Mouse (Mus musculus) midbrain, embryonic 11.5 days (tissue): ENCODE data around the gene Col9a3. TPM values are rescaled to one million over a fixed set of nuclear protein-coding genes. Genes with fewer than 3 reads are reported as not detected.

ENCODE experiments used
- ATAC-seq: fragments of 200-750 bp; cut with Nextera tagmentation; 2 replicates; pipeline ENCODE4 v1.8.0; 2017; ENCODE audit warnings: moderate TSS enrichment, moderate library complexity; ENCODE audit not compliant: low FRiP score
- DNase-seq: peaks from one replicate; pipeline ENCODE4 v3.0.0; 2015; ENCODE audit warnings: low spot score; ENCODE audit errors: missing footprints
- H3K27ac ChIP-seq: fragments of 300-500 bp; sonication (generic); 2 replicates; pipeline ENCODE4 v1.5.1; 2014; ENCODE audit warnings: low read depth, low read length
- H3K27me3 ChIP-seq: fragments of 300-500 bp; sonication (generic); 2 replicates; pipeline ENCODE4 v1.6.1; 2014; ENCODE audit warnings: mild to moderate bottlenecking, low read length, moderate library complexity, mixed read lengths; ENCODE audit not compliant: control insufficient read depth, insufficient read depth
- H3K36me3 ChIP-seq: fragments of 300-500 bp; sonication (generic); 2 replicates; pipeline ENCODE4 v1.6.1; 2014; ENCODE audit warnings: mild to moderate bottlenecking, low read length, moderate library complexity, mixed read lengths; ENCODE audit not compliant: control insufficient read depth, insufficient read depth
- H3K4me1 ChIP-seq: fragments of 300-500 bp; sonication (generic); 2 replicates; pipeline ENCODE4 v1.6.1; 2014; ENCODE audit warnings: low read length; ENCODE audit not compliant: control insufficient read depth, insufficient read depth
- H3K4me2 ChIP-seq: fragments of 300-500 bp; sonication (generic); 2 replicates; pipeline ENCODE4 v1.6.1; 2014; ENCODE audit warnings: mild to moderate bottlenecking, moderate library complexity
- H3K4me3 ChIP-seq: fragments of 300-500 bp; sonication (generic); 2 replicates; pipeline ENCODE4 v1.5.1; 2014; ENCODE audit warnings: low read depth, low read length
- H3K9ac ChIP-seq: fragments of 300-500 bp; sonication (generic); 2 replicates; pipeline ENCODE4 v1.6.1; 2014; ENCODE audit warnings: low read length
- H3K9me3 ChIP-seq: fragments of 300-500 bp; sonication (generic); 2 replicates; pipeline ENCODE4 v1.6.1; 2016; ENCODE audit warnings: low read length; ENCODE audit not compliant: control insufficient read depth
- WGBS: fragments of 180-500 bp; shearing (Covaris S2); extraction: QIAGEN DNeasy Blood & Tissue Kit; methylation state at CpG from one replicate; pipeline ENCODE4 v1.1.7; 2014; 5-methylcytosine and 5-hydroxymethylcytosine counted together
- polyA plus RNA-seq: library from polyadenylated mRNA; unstranded; fragments of >200 nt; fragmentation: Nextera tagmentation; extraction: Ambion mirVana; gene quantifications from 2 replicates; pipeline ENCODE4 v1.2.1, GENCODE M21; 2014

The Col9a3 gene
- polyA plus RNA-seq, 1 experiment from 2014 or later, result 3.0 TPM

GRCm38 (mm10) chr2:180646841-180647240 lies 49.3 kb downstream of the Col9a3 start:
- no peak for ATAC-seq
- DNase-seq, result peak; percentile 12

DNA sequence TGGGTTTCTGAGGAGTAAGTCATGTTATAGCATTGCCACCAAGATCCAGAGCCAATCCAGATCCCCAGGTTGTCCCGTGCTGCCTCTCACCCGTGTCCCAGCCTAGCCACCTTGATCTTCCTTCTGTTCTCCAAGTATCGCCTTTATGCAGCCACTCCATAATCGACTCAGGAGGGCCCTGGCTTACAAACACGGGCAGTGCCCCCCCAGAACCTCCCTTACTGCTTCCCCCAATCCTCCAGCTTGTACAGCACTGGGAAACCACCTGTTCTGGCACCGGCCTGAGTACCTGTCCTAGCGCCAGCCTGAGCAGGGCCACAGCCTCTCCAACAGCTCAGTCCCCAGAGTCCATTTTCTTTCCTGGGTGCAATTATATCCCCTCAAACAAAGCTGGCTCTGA lies 57.1 kb downstream of the Col9a3 start:
- Histone ChIP-seq H3K27me3 (no peaks in the 10 kb centered on the region), H3K4me2 (no peak overlapping the region), H3K4me1 (peaks cover 4% of the 10 kb centered on the region; the same call in 1 of the 2 replicates), H3K27ac (no peak overlapping the region), H3K9me3 (no peaks in the 10 kb centered on the region), H3K4me3 (no peak overlapping the region), H3K9ac (no peak overlapping the region), H3K36me3 (no peaks in the 10 kb centered on the region)
- ATAC-seq (no peak), DNase-seq (peak; percentile 33)
- WGBS, result 86% methylated on average over 7 of the region's 7 CpGs

More at GRCm38 (mm10) chr2:180646841-180647240, 49.3 kb downstream of the Col9a3 start:
- H3K36me3 ChIP-seq, result no peaks in the 10 kb centered on the region
- H3K4me1 ChIP-seq, result no peaks in the 10 kb centered on the region
- no peak overlapping the region for H3K27ac ChIP-seq
- H3K4me3 ChIP-seq, result no peak overlapping the region
- peaks cover 11% of the 10 kb centered on the region for H3K27me3 ChIP-seq
- no peak overlapping the region for H3K9ac ChIP-seq
- peaks cover 15% of the 10 kb centered on the region for H3K9me3 ChIP-seq
- H3K4me2 ChIP-seq, result no peak overlapping the region

DNA sequence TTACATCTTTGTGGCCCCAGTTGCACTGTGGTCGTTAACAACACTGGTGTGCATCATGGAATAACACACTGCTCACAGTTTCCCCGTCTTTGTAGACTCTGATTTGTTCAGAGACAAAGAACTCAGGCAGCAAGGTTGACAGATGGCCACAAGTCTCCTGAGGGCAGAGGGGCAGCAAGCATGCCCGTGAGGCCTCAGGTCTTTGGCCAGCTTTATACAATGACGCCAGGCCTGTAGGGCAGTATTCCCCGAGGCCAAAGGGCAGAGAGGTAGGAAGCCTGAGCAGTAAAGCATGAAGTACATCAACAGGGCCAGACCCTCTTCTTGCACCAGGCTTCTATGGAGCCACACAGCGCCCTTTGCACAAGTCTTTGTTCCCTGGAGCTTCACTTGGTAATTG lies 57.6 kb downstream of the Col9a3 start:
- DNase-seq, result peak; percentile 61
- H3K4me3 ChIP-seq, result no peak overlapping the region
- 64% methylated on average over 6 of the region's 6 CpGs for WGBS
- H3K27ac ChIP-seq, result no peak overlapping the region
- H3K4me2 ChIP-seq, result no peak overlapping the region
- H3K36me3 ChIP-seq, result no peaks in the 10 kb centered on the region
- no peak overlapping the region for H3K9ac ChIP-seq
- H3K4me1 ChIP-seq, result peaks cover 6% of the 10 kb centered on the region; the same call in 1 of the 2 replicates
- H3K9me3 ChIP-seq, result no peaks in the 10 kb centered on the region
- no peaks in the 10 kb centered on the region for H3K27me3 ChIP-seq
- ATAC-seq, result no peak

- Histone ChIP-seq H3K4me3 (no peak overlapping the region), H3K27ac (no peak overlapping the region), H3K36me3 (peaks cover 4% of the 10 kb centered on the region; the same call in 1 of the 2 replicates), H3K4me2 (no peak overlapping the region), H3K9me3 (no peaks in the 10 kb centered on the region), H3K27me3 (no peaks in the 10 kb centered on the region), H3K9ac (no peak overlapping the region), H3K4me1 (peaks cover 7% of the 10 kb centered on the region; the same call in 1 of the 2 replicates)
- WGBS, result 78% methylated on average over 4 of the region's 4 CpGs
- peak; percentile 72 for ATAC-seq
- DNase-seq, result peak; percentile 96
These were observed 59.9 kb downstream of the Col9a3 start for GRCm38 (mm10) chr2:180657394-180658013.

DNA sequence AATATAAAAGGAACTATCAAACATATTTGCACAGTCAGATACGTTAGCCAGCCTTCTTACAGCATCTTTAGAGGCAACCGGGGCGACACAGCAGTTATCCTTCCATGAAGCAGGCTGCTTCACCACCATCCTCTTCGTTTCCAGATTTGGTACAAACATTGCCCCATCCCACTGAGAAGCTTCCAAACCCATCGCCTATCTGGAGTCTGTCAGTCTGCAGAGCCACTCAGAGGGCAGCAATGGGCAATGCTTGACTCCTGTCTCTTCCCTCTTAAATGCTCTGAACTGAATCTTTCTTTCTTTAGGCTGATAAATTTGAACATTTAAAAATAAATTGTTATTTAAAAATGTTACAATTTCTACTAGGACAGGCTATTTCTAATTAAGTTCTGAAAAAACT lies 60.8 kb downstream of the Col9a3 start:
- 89% methylated on average over 5 of the region's 5 CpGs for WGBS
- Histone ChIP-seq H3K9me3 (no peaks in the 10 kb centered on the region), H3K4me1 (peaks cover 7% of the 10 kb centered on the region; the same call in 1 of the 2 replicates), H3K9ac (no peak overlapping the region), H3K36me3 (peaks cover 4% of the 10 kb centered on the region; the same call in 1 of the 2 replicates), H3K27ac (no peak overlapping the region), H3K27me3 (no peaks in the 10 kb centered on the region), H3K4me2 (no peak overlapping the region), H3K4me3 (no peak overlapping the region)
- DNase-seq, result peak; percentile 81
- ATAC-seq, result no peak

DNA sequence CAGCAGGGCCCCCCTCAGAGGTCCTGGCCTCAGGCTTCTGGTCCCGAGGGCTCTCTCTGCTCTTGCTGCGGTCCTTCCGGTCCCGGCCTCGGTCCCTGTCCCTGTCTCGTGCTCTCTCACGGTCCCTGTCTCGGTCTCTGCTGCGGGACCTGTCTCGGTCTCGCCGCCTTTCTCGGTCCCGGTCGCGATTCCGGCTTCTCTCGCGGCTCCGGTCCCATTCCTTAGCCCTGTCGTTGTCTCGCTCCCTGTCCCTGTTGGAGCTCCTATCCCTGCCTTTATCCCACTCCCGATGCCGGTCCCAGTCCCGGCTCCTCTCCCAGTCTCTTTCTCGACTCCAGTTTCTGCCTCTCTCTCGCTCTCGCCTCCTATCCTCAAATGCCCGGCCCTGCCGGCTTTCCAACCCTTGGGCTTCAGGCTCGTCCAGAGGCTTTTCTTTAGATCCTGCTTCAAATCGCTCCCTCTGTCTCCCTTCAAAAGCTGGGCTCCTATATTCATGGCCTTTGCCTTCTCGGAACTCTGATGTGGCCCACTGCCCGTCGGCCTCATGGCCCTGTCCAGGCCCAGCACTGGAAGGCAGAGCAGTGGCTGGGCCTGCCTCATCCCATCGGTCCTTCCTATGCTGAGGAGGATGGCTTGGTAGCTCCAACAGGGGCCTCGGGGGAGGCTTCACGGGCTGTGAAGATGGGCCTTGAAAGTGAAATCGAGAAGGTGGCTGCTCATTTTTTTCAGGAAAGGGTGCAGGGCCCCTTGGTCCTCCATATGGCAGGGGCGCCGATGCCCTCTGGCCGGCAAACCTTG lies 62.0 kb downstream of the Col9a3 start:
- H3K4me3 ChIP-seq, result peak overlapping the region; percentile 9
- no peak overlapping the region for H3K27ac ChIP-seq
- H3K27me3 ChIP-seq, result no peaks in the 10 kb centered on the region
- ATAC-seq (peak; percentile 52), DNase-seq (peak; percentile 90)
- no peaks in the 10 kb centered on the region for H3K9me3 ChIP-seq
- peak overlapping the region; percentile 42 for H3K4me2 ChIP-seq
- H3K4me1 ChIP-seq, result peaks cover 7% of the 10 kb centered on the region; the same call in 1 of the 2 replicates
- WGBS, result 28% methylated on average over 42 of the region's 42 CpGs
- H3K9ac ChIP-seq, result peak overlapping the region; percentile 68
- H3K36me3 ChIP-seq, result peaks cover 4% of the 10 kb centered on the region; the same call in 1 of the 2 replicates

DNA sequence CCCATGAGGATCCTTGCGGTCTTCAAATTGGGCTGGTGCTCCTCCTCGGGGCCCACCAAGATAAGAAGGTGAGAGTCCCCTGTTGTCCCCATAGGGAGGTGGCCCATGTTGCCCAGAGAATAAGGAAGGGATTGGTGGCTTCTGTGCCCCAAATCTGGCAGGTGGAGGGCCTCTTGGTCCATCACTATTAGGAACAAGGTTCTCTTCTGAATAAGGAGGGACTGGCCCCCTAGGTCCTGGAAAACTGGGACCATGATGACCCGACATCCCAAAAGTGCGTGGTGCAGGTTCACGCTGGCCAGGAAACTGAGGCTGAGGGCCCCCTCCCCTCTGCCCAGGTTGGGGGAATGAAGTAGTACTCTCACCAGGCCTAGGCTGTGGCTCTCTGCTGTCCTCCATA lies 62.9 kb downstream of the Col9a3 start:
- ATAC-seq (no peak), DNase-seq (peak; percentile 73)
- Histone ChIP-seq H3K9me3 (no peaks in the 10 kb centered on the region), H3K4me1 (peaks cover 7% of the 10 kb centered on the region; the same call in 1 of the 2 replicates), H3K27me3 (no peaks in the 10 kb centered on the region), H3K9ac (no peak overlapping the region), H3K4me2 (no peak overlapping the region), H3K36me3 (peaks cover 4% of the 10 kb centered on the region; the same call in 1 of the 2 replicates), H3K27ac (no peak overlapping the region), H3K4me3 (no peak overlapping the region)
- 98% methylated on average over 5 of the region's 5 CpGs for WGBS

DNA sequence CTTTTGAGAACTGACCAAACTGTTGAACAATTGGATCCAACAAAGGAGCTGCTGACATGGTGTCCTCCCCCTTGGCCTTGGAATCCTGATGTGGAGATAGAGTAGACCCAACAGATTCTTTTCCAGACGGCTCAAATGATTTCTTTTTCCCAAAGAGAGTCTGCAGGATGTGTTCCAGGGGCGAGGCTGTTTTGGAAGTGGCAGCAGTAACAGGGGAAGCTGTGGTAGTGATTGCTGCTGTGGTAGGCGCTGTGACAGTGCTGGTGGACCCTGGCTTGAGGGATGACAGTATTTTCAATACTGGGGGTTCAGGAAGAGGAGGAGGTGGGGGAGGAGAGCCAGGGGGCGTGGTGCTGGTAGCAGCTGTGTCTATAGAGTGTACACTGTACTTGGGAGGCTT lies 64.4 kb downstream of the Col9a3 start:
- WGBS, result 88% methylated on average over 4 of the region's 4 CpGs
- Histone ChIP-seq H3K4me3 (no peak overlapping the region), H3K9me3 (no peaks in the 10 kb centered on the region), H3K27ac (no peak overlapping the region), H3K4me1 (peaks cover 7% of the 10 kb centered on the region; the same call in 1 of the 2 replicates), H3K4me2 (no peak overlapping the region), H3K36me3 (peaks cover 6% of the 10 kb centered on the region; the same call in 1 of the 2 replicates), H3K9ac (no peak overlapping the region), H3K27me3 (no peaks in the 10 kb centered on the region)
- ATAC-seq, result no peak
- DNase-seq, result peak; percentile 51
